Mouse (Mus musculus) E14TG2a.4 (cell line): ENCODE results near the gene Ank2.

ENCODE experiments used
- CTCF ChIP-seq: conservative IDR thresholded peaks from 2 replicates; pipeline ENCODE4 v1.5.1; 2014; ENCODE audit warnings: low read length
- NANOG ChIP-seq: IDR thresholded peaks from 2 replicates; pipeline ENCODE4 v1.6.1; 2014; ENCODE audit warnings: borderline replicate concordance, low read length, mixed read lengths

GRCm38 (mm10) chr3:127260007-127260785 is 239.0 kb downstream of the Ank2 start:
- TF ChIP-seq CTCF (no peak), NANOG (no peak)
